Mouse (Mus musculus): Measurements from ENCODE around the gene Cdh13.

The Cdh13 gene

DNA sequence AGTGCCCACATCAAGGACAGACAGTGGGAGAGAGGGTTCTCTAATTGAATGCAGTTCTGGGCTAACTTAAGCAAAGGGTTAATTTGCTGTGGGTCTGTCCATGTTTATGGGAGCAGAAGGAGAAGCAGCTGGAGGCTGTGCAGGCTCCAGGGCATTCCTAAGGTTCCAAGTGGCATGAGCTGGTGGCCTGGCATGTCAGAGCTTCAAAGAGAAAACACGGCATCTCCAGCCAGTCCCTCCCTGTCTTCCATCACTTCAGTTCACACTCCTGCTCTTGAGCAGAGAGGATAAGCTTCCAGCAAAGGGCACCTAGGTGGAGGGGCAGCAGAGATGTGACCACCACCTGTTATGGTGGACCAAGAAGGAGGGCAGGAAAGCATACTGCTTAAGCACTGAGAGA, 962.1 kb downstream of the Cdh13 start:
- no peak for DNase-seq (ENCODE audit: low spot score in 2 of 2)

DNA sequence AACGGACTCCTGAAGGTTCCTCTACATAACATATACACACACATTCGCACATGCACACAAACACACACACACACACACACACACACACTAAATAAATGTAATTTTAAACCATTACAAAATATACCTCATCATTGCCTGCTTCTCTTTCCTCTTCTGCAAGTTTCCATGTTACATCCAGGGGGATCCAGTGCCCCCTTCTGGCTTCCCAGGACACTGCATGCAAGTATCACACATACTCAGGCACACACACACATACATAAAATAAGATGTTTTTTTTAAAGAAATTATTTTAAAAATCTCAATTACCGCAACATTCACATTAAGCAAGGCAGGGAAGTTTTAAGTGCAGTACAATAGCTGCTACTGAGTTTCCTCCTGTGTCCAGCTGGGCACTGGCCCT, 970.8 kb downstream of the Cdh13 start:
- DNase-seq (ENCODE audit: low spot score in 2 of 2) = no peak

DNA sequence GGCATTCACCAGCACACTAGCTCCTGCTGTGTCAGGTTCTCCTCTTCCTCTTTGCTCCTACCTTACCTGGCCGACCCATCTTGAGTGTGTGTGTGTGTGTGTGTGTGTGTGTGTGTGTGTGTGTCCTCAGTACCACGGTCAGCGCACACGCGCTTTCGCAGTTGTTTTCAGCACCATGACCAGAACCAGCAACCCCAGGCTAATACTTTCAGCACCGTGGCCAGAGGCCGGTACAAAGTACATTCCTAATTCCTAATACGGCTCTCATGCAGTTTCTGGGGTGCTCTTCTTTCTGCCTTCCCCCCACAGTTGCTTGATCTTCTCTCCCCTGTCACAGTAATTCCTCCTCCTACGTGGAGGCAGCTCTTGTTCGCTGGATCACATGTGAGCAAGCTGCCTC, 975.1 kb downstream of the Cdh13 start:
- DNase-seq (ENCODE audit: low spot score in 2 of 2) = no peak

DNA sequence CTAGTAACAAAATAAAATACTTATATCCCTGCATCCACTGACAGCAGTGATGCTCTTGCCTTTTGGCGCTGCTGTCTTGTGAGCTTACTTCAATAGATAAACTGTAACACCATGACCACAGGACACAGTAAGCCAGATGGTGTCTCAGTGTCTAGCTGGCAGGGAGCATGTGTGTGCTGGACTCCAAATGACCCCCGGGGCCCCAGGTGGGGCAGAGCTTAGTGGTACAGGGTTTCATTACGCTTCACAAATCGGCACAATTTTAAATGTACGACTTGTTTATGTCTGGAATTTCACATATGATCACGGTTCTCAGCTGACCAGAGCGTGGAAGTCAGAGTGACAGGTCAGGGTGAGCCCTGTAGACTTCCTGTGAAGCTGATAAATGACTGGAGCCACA, 980.2 kb downstream of the Cdh13 start:
- DNase-seq (ENCODE audit: low spot score in 2 of 2) = no peak

DNA sequence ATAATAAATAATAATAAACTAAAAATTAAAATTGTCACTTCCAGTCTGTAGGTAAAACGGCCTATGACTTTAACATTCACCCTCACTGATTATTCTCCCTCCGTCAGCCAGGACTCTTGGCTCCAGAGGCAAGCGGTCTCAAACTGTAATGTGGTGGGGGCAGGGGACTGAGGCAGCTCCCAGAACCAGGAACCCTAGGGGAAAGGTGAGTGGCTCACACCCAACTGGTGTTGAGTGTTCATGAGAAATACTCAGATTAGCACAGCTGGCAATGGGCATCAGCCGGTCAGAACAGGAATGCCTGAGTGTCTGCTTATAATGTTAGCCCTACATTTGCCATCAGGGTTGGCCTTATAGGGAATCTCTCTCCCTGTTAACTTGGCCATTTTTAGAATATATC, 982.8 kb downstream of the Cdh13 start:
- DNase-seq (ENCODE audit: low spot score in 2 of 2) = no peak

DNA sequence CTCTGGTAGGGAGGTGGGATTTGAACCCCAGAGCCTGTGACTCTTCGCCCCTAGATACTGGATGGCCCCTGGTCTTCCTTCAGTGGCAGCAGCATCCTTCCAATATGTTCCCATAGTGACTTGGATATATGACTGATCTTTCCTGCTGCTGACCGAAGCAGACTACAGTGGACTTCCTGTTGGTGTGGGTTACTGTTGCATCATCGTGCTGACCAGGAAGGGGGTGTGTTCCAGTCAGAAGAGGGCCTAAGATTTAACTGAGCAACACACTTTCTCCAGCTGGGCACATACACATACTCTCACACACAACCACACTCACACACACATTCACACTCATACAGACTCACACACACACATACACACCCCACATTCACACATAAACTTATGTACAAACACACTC, 986.0 kb downstream of the Cdh13 start:
- no peak for DNase-seq (ENCODE audit: low spot score in 2 of 2)

DNA sequence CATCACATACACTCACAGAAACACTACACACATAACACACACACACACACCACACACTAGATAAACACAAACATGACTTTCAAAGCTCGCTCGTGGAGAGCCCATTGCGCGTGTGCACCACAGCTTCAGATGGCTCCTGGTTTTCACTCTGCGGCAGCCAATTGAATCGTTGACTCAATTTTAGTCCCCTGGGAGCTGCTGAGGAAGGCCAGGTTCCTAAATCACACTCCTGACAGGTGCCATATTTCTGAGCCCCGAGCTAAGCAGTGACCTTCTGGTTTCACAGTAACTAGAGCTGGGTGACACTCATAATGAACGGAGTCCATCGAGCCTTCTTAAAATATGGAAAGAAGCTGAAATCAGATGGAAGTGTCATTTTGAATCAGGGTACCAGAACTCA, 986.8 kb downstream of the Cdh13 start:
- DNase-seq (ENCODE audit: low spot score in 2 of 2) = no peak

DNA sequence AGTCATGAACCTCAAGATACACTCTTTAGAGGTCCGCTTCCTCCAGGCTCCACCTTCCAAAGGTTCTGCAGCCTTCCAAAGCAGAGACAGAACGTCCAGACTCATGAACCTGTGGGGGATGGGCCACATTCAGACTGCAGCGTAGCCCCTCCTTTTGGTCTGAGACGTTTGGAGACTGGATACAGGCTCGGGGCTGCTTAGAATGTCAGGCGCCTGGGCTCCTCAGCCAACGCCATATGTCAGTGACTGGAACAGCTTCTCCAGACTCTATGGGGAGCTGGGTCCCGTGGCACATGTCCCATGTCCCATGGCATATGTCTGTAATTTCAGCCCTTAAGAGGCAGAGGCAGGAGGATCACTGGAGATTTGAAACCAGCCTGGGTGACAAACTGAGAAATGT, 989.4 kb downstream of the Cdh13 start:
- DNase-seq (ENCODE audit: low spot score in 2 of 2) = no peak

DNA sequence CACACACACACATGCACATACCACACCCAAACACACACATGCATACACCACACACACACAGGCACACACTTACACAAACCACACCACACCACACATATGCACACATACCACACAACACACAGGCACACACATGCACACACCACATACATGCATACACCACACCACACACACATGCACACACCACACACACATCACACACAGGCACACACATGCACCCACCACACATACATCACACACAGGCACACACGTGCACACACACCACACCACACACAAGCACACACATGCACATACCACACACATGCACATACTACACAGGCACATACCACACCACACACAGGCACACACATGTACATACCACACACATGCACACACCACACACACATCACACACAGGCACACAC, 991.9 kb downstream of the Cdh13 start:
- no peak for DNase-seq (ENCODE audit: low spot score in 2 of 2)

DNA sequence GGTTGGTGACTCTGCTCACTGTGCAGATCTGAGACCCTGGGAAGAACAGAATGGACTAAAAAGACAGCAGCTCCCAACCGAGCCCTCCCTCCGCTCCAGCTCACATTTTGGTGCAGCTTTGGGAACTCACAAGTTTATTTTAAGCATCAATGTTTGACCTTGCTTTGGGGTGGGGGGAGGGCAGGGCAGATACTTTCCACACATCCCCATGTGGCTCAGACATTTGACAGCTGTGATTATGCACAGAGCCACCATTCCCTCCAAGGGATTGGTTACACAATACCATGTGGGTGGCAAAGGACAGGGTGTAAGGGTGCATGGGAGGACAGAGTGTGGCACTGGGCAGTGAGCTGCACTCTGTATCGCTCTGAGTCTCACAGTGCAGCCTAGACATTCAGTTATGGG, 993.5 kb downstream of the Cdh13 start:
- DNase-seq (ENCODE audit: low spot score in 2 of 2) = no peak

DNA sequence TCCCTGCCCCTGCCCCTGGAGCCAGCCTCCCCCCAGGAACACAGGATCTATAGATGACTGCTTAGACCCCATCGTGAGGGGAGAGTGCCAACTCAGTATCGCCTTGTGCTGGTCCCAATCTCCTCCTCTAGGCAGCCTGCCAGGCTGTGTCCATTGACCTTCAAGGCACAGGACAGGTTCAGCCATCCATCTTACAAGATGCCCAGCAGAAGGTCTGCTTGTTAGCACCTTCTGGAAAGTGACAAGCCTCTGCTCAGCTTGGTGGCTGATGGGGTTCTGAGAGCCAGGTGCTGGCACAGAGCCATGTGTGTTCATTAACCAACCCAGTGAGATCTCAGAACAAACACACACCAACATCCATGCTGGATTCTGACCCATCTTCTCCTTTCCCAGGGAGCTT, 998.2 kb downstream of the Cdh13 start:
- no peak for DNase-seq (ENCODE audit: low spot score in 2 of 2)

DNA sequence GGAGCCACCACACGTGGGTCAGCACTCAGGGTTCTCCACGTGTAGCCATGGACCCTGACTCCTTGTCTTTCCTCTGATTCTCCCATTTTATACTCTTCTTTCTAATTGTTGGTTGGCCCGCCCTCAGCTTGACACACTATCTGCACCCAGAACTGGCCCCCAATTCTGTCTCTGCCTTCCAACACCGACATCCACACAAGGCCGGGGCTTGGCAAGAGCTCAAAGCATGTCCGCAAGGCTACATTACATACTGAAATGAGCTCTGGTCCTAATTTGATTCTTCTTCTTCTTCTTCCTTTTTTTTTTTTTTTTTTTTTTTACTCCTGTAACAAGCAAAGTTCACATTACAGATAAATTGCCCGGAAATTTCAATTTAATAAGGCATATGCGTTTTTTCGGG, 1001.0 kb downstream of the Cdh13 start:
- no peak for DNase-seq (ENCODE audit: low spot score in 2 of 2)

DNA sequence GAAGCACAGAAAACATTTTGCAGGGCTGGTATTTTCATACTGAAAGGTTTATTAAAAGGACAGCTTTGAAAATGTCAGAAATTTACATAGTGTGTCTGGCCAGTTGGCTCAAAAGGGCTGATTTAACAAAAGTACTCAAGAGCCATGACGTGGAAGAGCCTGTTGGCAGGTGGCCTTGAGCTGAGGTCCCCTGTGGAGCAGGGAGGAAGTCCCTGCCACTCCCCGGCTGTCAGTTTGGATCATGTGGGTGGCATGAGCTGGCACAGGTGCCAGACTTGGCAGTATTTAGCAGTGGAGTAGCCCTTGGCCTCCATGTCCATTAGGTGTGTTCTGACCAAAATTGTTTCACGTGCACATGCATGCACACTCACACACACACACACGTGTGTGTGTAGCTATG, 1001.4 kb downstream of the Cdh13 start:
- no peak for DNase-seq (ENCODE audit: low spot score in 2 of 2)

DNA sequence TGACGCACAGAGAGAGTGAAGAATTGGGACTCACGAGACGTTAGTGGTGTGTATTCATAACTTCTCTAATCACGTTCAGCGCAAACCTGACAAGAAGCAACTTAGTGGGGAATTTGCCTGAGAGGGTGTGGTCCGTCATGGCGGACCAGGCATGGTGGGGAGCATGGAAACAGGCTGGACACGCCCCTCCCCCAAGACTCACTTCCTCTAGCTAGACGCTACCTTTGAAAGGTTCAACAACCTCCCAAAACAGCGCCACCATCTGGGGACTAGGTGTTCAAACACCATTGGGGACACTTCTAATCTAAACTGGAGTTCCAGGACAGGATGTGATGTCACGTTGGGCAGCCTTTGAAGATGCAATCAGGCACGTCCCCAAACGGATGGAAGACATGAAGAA, 1011.9 kb downstream of the Cdh13 start:
- DNase-seq (ENCODE audit: low spot score in 2 of 2) = no peak

DNA sequence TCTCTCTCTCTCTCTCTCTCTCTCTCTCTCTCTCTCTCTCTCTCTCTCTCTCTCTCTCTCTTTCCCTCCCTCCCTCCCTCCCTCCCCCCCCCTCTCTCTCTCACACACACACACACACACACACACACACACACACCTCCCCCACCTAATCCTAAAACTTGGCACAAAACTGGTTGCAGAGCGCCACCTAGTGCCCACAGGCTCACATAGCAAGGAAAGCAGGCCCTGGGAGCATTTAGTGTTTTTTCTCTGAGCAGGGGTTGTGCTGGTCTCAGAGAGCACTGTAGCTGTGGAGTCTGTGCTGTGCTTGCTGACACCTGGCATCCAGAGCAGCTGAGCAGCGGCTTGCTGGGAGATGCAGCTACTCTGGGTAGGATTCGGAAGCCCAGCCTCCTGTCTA, 1014.2 kb downstream of the Cdh13 start:
- peak in 1 of 2 experiments; percentile 47 for DNase-seq (ENCODE audit: low spot score in 2 of 2)

DNA sequence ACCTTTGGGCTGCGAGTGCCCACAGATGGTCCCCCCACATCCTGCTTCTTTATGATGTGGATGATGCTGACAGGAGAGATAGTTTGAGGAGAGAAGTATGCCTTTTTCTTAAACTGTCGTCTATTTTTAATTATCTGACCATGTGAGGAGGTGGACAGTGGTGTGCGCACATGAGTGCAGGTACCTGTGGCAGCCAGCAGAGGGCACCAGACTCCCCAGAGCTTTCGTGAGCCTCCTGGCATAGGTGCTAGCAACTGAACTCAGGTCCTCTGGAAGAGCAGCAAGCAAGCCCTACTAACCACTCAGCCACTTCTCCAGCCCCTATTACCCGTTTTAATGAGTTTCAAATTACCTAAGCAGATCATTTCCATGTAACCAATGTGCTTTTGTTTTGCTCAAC, 1016.8 kb downstream of the Cdh13 start:
- DNase-seq (ENCODE audit: low spot score in 2 of 2) = no peak

DNA sequence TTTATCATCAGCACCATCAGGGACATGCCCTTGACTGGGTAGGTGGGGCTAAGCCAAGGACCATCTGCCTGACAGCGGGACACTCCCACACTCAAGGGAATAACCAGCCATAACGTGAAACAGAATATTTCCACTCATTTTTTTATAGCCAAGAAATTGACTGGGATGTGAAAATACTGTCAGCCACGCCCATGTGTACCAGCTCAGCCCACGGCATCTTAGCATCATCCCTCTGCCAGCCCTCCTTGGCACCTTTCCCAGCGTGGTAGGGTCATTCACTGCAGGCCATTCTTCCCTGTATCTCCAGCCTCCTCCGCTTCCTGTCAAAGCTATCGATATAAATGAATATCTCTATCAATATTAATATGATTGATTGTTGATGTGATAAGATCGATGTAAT, 1020.7 kb downstream of the Cdh13 start:
- DNase-seq (ENCODE audit: low spot score in 2 of 2) = peak in 1 of 2 experiments; percentile 34

DNA sequence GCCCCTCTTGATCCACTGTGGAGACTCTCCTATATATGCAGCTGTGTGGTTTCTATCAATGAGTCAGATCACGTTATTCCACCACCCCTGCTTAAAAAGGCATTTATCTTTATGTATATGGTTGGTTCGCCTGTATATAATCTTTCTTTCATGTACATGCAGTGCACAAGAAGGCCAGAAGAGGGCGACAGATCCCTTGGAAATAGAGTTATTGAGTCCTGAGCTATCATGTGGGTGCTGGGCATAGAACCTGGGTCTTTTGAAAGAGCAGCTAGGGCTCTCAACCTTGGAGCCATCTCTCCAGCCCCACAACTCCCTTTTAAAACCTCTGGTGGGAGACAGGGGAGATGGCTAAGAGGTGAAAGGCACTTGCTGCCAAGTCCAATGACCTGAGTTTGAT, 1027.9 kb downstream of the Cdh13 start:
- DNase-seq (ENCODE audit: low spot score in 2 of 2) = no peak

DNA sequence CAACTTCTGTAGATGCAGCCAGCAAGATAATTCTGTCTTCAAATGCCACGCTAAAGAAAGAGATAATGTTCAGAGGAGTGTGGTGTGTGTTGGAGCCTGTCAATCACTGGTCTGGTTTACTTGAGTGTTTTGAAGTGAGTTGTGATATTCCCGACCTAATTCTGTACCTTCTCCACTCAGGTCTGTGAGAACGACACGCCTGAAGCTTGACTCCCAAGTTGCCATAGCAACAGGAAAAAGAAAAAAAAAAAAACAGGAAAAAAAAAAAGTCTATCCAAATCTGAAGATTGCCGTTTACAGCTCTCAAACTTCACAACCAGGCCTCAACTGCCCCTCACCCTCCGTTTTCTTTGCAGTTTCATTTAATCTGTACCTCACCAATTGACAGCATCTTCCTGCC, 1039.7 kb downstream of the Cdh13 start:
- no peak for DNase-seq (ENCODE audit: low spot score in 2 of 2)

DNA sequence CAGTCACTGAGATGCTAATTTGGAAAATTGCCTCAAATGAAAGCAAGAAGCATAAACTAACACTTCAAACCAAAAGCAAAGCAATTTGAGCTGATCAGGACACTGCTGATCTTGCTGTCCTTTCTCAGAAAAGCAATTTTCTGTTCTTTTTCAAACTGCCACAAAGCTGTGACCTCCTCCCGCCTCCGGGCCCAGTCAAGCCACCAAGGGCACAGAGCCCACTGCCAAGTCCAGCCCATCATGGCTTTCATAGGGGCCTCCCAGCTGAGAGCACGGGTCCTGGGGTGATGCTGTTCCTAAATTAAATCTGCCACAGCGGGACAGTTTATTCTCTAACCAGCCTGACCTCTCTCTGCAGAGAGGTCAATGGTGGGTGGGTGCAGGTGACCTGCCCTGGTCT, 1056.0 kb downstream of the Cdh13 start:
- DNase-seq (ENCODE audit: low spot score in 2 of 2) = no peak

DNA sequence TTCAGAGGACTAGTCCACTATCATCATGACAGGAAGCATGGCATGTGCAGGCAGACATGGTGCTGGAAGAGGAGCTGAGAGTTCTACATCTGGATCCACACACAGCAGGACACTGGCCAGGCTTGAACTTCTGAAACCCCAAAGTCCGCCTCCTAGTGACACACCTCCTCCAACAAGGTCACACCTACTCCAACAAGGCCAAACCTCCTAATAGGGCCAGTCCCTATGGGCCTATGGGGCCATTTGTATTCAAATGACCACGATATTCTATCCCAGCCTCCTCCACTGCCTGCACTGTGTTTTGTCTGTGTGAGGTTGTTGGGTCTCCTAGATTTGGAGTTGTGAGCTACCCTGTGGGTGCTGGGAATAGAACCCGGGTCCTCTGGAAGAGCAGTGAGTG, 1060.1 kb downstream of the Cdh13 start:
- DNase-seq (ENCODE audit: low spot score in 2 of 2) = no peak

DNA sequence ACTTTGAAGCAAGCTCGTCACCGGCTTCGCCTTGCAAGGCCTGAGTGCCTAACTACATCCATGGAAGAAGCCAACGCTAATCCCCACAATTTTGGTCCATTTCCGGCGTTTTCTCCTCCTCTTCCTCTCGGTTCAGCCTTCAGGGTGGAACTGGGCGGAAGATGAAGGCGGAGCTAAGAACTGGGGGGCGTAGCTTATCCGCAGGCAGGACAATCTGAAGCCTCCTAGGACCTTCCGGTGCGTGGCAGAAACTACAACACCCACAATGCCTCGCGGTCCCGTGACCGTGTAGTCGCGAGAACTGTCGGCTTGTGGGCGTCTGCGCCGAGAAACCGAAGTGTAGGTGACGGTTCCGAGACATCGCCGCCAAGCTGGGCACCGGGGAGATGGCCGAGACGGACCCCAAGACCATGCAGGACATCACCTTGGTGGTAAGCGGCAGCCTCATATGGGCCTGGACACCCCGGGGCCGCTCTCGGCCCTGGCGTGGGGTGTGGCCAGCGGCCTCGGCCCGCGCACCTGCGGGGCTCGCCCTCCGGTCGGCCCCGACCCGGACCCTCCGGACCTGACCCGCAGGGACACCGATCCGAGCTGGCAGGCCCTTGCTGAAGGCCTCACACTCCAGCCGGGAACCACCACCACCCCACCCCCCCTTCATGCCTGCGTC, 1060.8 kb downstream of the Cdh13 start, which contains the start of gene Hsbp1:
Gene Hsbp1, plus strand, starts transcription at position 299 of the 667 bp plus-strand sequence.
- DNase-seq (ENCODE audit: low spot score in 2 of 2) = peak; percentile 92 to 97

DNA sequence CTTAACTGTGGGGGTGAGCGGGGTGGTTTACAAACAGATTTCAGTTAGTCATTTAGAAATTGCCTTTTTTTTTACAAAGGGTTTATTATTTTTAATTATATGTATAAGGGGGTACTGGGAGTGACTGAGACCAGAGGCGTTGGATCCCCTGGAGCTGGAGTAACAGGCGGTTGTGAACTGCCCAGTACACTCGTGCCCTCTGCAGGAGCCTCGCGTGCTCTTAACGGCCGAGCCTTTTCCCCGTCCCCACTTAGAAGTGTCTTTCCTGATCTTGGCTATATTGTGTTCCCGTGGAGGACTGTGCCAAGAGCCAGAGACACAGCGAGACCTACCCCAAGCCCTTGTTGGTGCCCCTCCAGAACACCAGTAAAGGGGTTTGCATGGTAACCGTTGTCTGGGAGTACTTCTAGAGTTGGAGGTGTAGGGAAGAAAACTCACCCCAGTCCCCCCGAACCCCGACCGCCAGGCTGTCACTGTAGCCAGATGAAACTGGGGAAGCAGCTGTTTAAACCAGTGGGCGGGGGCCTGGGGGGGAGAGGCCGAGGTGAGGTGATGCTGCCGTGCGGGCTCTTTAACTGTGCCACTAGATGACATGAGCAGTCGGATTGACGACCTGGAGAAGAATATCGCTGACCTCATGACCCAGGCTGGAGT, 1061.6 kb downstream of the Cdh13 start:
- no peak for DNase-seq (ENCODE audit: low spot score in 2 of 2)

DNA sequence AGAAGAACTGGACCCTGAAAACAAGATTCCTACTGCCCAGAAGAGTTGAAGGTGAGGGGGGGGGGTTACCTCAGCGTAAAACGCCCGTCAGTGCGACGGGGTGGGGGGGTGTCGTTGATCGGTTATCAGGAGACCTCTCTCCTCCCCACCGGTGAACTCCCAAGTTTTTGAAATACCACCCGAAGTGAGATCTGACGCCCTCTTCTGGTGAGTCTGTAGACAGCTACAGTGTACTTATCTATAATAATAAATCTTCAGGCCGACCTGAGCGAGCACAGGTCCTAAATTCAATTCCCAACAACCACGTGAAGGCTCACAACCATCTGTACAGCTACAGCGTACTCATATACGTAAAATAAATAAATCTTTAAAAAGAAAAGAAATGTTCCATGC, 1062.1 kb downstream of the Cdh13 start:
- no peak for DNase-seq (ENCODE audit: low spot score in 2 of 2)

All from left cerebral cortex, adult 9 months (tissue).